In genomic region chr8:123786644-123787043, GRCm38 (mm10) we compare ENCODE assay signal across 21 mouse cellular contexts. TPM values are rescaled to one million over a fixed set of nuclear protein-coding genes. Genes with fewer than 3 reads are reported as not detected.
DNase-seq lines count a peak whose midpoint lies in the region; ATAC-seq and TF ChIP-seq lines count a peak whose summit lies in the region.
"Had no signal": no experiment of that assay in that cellular context is flagged by ENCODE, and none has a peak within 500 bp of the region (broad histone marks: within the 10 kb centered on the region; RNA-seq: fewer than 3 reads in every experiment).

No protein-coding gene starts in this region.

- H3K4me1 ChIP-seq in forebrain, embryonic 10.5 days = peaks cover 40% of the 10 kb centered on the region
- H3K4me1 ChIP-seq in forebrain, embryonic 13.5 days = peaks cover 15% of the 10 kb centered on the region
- peaks cover 5% of the 10 kb centered on the region; the same call in 1 of the 2 replicates for H3K4me1 ChIP-seq in cortical plate, adult 2 months (ENCODE audit: control insufficient read depth, insufficient read depth, low read length)

- H3K27ac ChIP-seq in forebrain, embryonic 10.5 days = peak overlapping the region; percentile 30; the same call in 1 of the 2 replicates
- H3K27ac ChIP-seq in forebrain, embryonic 13.5 days = no peak overlapping the region
- peak overlapping the region; percentile 90 for H3K27ac ChIP-seq in layer of hippocampus, adult 2 months
- peak overlapping the region; percentile 92 for H3K27ac ChIP-seq in cortical plate, adult 2 months (ENCODE audit: insufficient read depth, low read length)
- H3K27ac ChIP-seq: embryonic facial prominence, embryonic 15.5 days; forebrain, embryonic 12.5 days; heart, embryonic 10.5 days; heart, embryonic 13.5 days; hindbrain, embryonic 12.5 days; hindbrain, embryonic 15.5 days; intestine, embryonic 15.5 days had no signal

- no peak for DNase-seq in forebrain, embryonic 10.5 days (ENCODE audit: extremely low spot score, low spot score)
- DNase-seq in layer of hippocampus, adult 2 months (ENCODE audit: low spot score in 2 of 2) = no peak
- no peak for DNase-seq in layer of hippocampus, postnatal 10 days (ENCODE audit: low spot score in 2 of 2)
- DNase-seq in A20 (ENCODE audit: low read depth, low spot score) = peak; percentile 44
- no peak for DNase-seq in layer of hippocampus, adult 9-10 months (ENCODE audit: low spot score)
- DNase-seq: adrenal gland, adult 2 months; adrenal gland, postnatal 14 days; kidney, adult 11 months had no signal

- no peak for TF ChIP-seq CTCF in layer of hippocampus, adult 2 months (conservative IDR thresholded peaks at IDR 0.05)
- no peak for TF ChIP-seq CTCF in cortical plate, adult 2 months (IDR thresholded peaks at IDR 0.05; ENCODE audit: extremely low read depth, insufficient read depth, low read length)

- H3K36me3 ChIP-seq in forebrain, embryonic 10.5 days (replicated peaks) = no peaks in the 10 kb centered on the region
- no peaks in the 10 kb centered on the region for H3K36me3 ChIP-seq in forebrain, embryonic 13.5 days (ENCODE audit: poor library complexity, severe bottlenecking)
- H3K36me3 ChIP-seq: embryonic facial prominence, embryonic 12.5 days; embryonic facial prominence, embryonic 15.5 days; forebrain, embryonic 12.5 days; G1E; heart, embryonic 10.5 days; heart, embryonic 13.5 days; hindbrain, embryonic 12.5 days; hindbrain, embryonic 15.5 days; intestine, embryonic 15.5 days had no signal

- H3K27me3 ChIP-seq in forebrain, embryonic 10.5 days (ENCODE audit: poor library complexity, severe bottlenecking) = peaks cover 20% of the 10 kb centered on the region; the same call in 1 of the 2 replicates
- H3K27me3 ChIP-seq in forebrain, embryonic 13.5 days = no peaks in the 10 kb centered on the region
- H3K27me3 ChIP-seq: embryonic facial prominence, embryonic 12.5 days; embryonic facial prominence, embryonic 15.5 days; hindbrain, embryonic 15.5 days; intestine, embryonic 15.5 days had no signal

- no peak overlapping the region for H3K4me2 ChIP-seq in forebrain, embryonic 13.5 days
- H3K4me2 ChIP-seq: embryonic facial prominence, embryonic 12.5 days; forebrain, embryonic 12.5 days; hindbrain, embryonic 12.5 days had no signal

- H3K9me3 ChIP-seq in forebrain, embryonic 10.5 days = no peaks in the 10 kb centered on the region
- no peaks in the 10 kb centered on the region for H3K9me3 ChIP-seq in forebrain, embryonic 13.5 days (replicated peaks)
- H3K9me3 ChIP-seq: embryonic facial prominence, embryonic 12.5 days; embryonic facial prominence, embryonic 15.5 days; forebrain, embryonic 12.5 days; heart, embryonic 10.5 days; heart, embryonic 13.5 days; hindbrain, embryonic 12.5 days; hindbrain, embryonic 15.5 days; intestine, embryonic 15.5 days had no signal

- no peak for ATAC-seq in forebrain, embryonic 13.5 days
- ATAC-seq in inflammation-experienced regulatory T-cells, adult 6 months = no peak
- ATAC-seq: forebrain, embryonic 16.5 days had no signal

- no peak overlapping the region for H3K9ac ChIP-seq in forebrain, embryonic 13.5 days
- H3K9ac ChIP-seq: embryonic facial prominence, embryonic 12.5 days; embryonic facial prominence, embryonic 15.5 days; forebrain, embryonic 12.5 days; hindbrain, embryonic 12.5 days; hindbrain, embryonic 15.5 days; intestine, embryonic 15.5 days had no signal

- 82% methylated on average over 6 of the region's 6 CpGs for WGBS in forebrain, embryonic 10.5 days
- 73% methylated on average over 5 of the region's 6 CpGs for WGBS in forebrain, embryonic 13.5 days

- no peak overlapping the region for H3K4me3 ChIP-seq in forebrain, embryonic 10.5 days
- H3K4me3 ChIP-seq in forebrain, embryonic 13.5 days = no peak overlapping the region
- no peak overlapping the region for H3K4me3 ChIP-seq in layer of hippocampus, adult 2 months
- no peak overlapping the region for H3K4me3 ChIP-seq in cortical plate, adult 2 months (ENCODE audit: insufficient read depth, low read length)
- H3K4me3 ChIP-seq: embryonic facial prominence, embryonic 12.5 days; embryonic facial prominence, embryonic 15.5 days; forebrain, embryonic 12.5 days; hindbrain, embryonic 12.5 days; hindbrain, embryonic 15.5 days; intestine, embryonic 15.5 days had no signal

- TF ChIP-seq POLR2A in cortical plate, adult 2 months (IDR thresholded peaks at IDR 0.05; ENCODE audit: extremely low read depth, insufficient read depth, low read length) = no peak

RNA-seq across cellular contexts. Expression of gene Rab4a, which starts 19.1 kb away (rescaled TPM):
- 74.9 and 77.6 TPM in 2 replicates for polyA plus RNA-seq in forebrain, embryonic 10.5 days (2016; fragmentation: Nextera tagmentation; extraction: Ambion mirVana)
- 70.9 and 72.2 TPM in 2 replicates for polyA plus RNA-seq in forebrain, embryonic 13.5 days (2015; fragmentation: Nextera tagmentation; extraction: Ambion mirVana)
- 10 to 100 TPM; 41.8 to 48.0 TPM for total RNA-seq in layer of hippocampus, adult 2 months (2021)
- 10 to 100 TPM; 49.2 to 52.3 TPM for total RNA-seq in layer of hippocampus, postnatal 10 days (2021)
- 72.5 and 72.7 TPM in 2 replicates for polyA plus RNA-seq in cortical plate, adult 2 months (2012; rRNA removed)
- 10 to 100 TPM; 15.9 to 21.4 (median 16.9) TPM for polyA plus RNA-seq in inflammation-experienced regulatory T-cells, adult 6 months (2017; shearing (Covaris generic))
